Mouse (Mus musculus) lung, adult 2 months (tissue): ENCODE data around the gene Erp27. TPM values are rescaled to one million over a fixed set of nuclear protein-coding genes. Genes with fewer than 3 reads are reported as not detected.

ENCODE experiments used
- DNase-seq: peaks from one replicate; pipeline ENCODE4 v3.0.0; 2022
- H3K4me1 ChIP-seq: fragments of 200-500 bp; 2 replicates; pipeline ENCODE4 v1.6.1; 2011; ENCODE audit warnings: low read length; ENCODE audit not compliant: control insufficient read depth, insufficient read depth
- H3K4me3 ChIP-seq: fragments of 200-500 bp; replicated peaks from 2 replicates; pipeline ENCODE3; 2011; ENCODE audit warnings: low read depth, mild to moderate bottlenecking, control low read depth, low read length; ENCODE audit errors: extremely low read depth
- CTCF ChIP-seq: fragments of 200-500 bp; IDR thresholded peaks from 2 replicates; pipeline ENCODE4 v1.5.1; 2011; ENCODE audit warnings: mild to moderate bottlenecking, low read length, control low read depth; ENCODE audit not compliant: insufficient read depth
- POLR2A ChIP-seq: fragments of 200-500 bp; IDR thresholded peaks from 2 replicates; pipeline ENCODE4 v1.6.1; 2011; ENCODE audit warnings: low read depth, mild to moderate bottlenecking, control low read depth, low read length, borderline replicate concordance; ENCODE audit errors: extremely low read depth
- WGBS: fragments of 180-500 bp; shearing (Covaris S2); methylation state at CpG from one replicate; pipeline ENCODE4 v1.1.7; 2018; 5-methylcytosine and 5-hydroxymethylcytosine counted together
- polyA plus RNA-seq: library from polyadenylated mRNA; depleted of rRNA; stranded (reverse); fragments of >200 nt; gene quantifications from 2 replicates; pipeline ENCODE4 v1.2.3, GENCODE M21; 2012

Gene Erp27
- polyA plus RNA-seq, 1 experiment, result 0.26 TPM

DNA sequence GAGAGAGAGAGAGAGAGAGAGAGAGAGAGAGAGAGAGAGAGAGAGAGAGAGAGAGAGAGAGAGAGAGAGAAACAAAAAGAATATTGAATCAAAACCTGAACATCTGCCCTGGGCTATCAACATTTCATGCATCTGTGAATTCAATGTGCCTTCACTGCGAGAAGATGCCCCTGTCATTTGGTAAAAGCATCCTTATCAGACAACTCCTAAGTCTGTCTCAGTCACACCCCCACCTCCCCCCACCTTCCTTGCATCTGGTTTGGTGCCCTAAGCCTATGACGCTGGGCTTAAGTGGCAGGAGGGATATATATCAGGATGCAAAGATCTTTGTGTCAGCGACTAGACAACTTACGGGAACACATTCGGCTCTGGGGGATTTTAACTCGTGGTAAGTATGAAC, 32.2 kb upstream of the Erp27 start:
- 79% methylated on average over 6 of the region's 6 CpGs for WGBS
- no peak for DNase-seq
- TF ChIP-seq POLR2A (no peak), CTCF (no peak)
- Histone ChIP-seq H3K4me1 (no peaks in the 10 kb centered on the region), H3K4me3 (no peak overlapping the region)

DNA sequence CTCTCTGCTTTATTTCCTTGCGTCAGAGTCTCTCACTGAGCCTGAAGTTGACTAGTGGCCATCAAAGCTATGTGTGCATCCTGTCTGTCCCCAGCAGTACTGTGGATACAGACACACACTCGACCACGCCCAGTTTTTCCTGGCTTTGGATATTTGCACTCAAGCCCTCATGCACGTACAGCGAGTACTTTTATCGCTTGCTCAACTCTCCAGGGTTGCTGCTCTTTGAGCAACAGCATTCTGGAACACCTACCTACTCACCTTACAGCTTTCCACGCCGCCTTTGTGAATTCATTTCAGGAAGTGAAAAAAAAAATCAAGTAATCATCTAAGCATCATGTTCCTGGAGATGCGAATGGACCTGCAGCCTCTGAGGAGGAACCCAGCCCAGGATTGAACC, 30.9 kb upstream of the Erp27 start:
- TF ChIP-seq CTCF (no peak), POLR2A (no peak)
- DNase-seq, result no peak
- Histone ChIP-seq H3K4me3 (no peak overlapping the region), H3K4me1 (no peaks in the 10 kb centered on the region)
- WGBS, result 61% methylated on average over 9 of the region's 9 CpGs

DNA sequence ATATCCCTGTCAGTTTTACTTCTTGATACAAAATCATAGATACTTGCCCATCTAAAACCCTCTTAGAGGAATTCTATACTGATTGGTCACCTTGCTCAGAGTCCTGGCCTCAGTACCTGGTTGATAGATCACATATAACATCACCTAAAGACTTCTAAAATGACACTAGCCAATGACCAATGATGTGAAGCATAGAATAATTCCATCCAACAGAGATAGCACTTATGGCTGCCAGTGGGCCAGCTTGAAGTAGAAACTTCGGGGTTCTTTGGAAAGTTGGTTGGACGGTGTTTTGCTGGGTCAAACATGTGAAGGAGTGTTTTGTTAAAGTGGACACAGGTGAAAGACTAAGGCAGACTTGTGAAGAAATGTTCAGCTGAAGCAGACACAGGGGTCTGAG, 28.2 kb upstream of the Erp27 start:
- TF ChIP-seq POLR2A, result no peak
- no peak for TF ChIP-seq CTCF
- no peak for DNase-seq
- WGBS, result 90% methylated on average over 2 of the region's 2 CpGs
- H3K4me3 ChIP-seq, result no peak overlapping the region
- H3K4me1 ChIP-seq, result no peaks in the 10 kb centered on the region

DNA sequence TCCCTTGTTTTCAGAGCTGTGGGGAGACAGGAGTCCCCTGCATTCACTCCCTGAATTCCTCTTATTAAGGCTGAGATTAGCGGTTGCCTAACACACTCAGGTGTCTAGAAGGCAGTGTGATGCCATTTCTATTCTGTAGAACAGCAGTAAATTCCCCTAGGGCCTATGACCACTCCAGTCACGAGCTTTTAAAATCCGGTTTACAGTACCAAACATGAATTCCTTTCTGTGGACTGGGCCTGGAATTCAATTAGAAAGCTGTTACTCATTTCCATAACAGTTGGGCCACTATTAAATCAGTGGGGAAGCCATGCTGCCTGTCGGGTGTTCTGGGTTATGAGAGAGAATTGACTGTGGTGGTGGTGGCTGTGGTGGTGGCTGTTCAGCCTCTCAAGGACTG, 25.7 kb upstream of the Erp27 start:
- no peak for TF ChIP-seq CTCF
- TF ChIP-seq POLR2A, result no peak
- Histone ChIP-seq H3K4me1 (no peaks in the 10 kb centered on the region), H3K4me3 (no peak overlapping the region)
- no peak for DNase-seq
- 81% methylated on average over 4 of the region's 4 CpGs for WGBS

DNA sequence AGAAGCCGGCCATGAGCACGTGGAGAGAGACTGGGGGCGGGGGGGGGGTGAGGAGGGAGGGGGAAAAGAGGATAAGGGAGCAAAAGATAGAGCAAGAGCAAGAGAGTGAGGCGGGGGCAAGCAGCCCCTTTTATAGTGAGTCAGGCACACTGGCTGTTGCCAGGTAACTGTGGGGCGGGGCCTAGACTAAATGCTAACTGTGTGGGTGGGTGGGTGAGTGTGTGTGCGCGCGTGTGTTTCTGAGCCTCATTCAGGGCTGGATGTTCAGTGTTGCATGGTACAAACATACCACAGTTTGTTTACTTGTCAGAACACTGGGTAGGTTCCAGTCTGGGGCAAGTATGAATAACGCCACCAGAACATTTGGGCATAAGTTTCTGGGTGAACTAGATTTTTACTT, 25.0 kb upstream of the Erp27 start:
- WGBS, result 66% methylated on average over 9 of the region's 9 CpGs
- Histone ChIP-seq H3K4me1 (no peaks in the 10 kb centered on the region), H3K4me3 (no peak overlapping the region)
- TF ChIP-seq POLR2A, result no peak
- no peak for TF ChIP-seq CTCF
- DNase-seq, result no peak

DNA sequence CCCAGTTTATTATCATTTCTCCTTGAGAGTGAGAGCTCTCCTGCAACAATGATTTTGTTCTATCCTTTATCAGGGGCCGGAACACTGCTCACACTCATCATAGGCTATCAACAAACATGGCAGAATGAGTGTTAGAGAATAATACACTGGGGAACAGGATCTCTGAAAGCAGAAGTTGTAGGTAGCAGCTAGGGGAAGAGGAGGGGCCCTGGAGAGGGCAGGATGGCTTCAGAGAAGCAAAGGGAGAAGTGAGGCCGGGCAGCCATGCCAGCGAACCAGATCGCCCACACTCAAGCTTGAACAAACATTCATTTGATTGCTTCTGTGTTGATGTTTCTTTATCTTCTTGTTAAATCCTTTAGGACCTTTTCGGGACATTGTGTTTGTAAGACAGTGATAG, 24.3 kb upstream of the Erp27 start:
- H3K4me3 ChIP-seq, result no peak overlapping the region
- no peak for DNase-seq
- 66% methylated on average over 5 of the region's 5 CpGs for WGBS
- no peaks in the 10 kb centered on the region for H3K4me1 ChIP-seq
- TF ChIP-seq POLR2A (no peak), CTCF (no peak)

DNA sequence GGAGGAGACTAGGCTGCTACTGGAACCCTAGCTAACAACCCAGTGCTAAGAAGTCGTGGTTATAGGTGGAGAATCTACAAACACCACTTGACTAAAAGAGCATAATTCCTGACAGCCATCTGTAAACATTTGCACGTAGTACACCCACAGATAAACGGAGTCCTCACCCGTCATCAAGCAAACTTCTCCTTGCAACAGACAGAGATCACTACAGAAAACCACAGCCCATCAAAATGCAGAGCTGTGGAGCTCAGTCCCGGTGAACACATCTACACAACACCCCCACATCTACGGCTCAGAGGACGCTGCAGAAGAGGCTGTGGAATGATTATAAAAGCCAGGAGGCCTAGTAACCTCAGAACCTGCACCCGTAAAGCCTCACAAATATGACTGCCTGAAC, 22.5 kb upstream of the Erp27 start:
- TF ChIP-seq CTCF (no peak), POLR2A (no peak)
- WGBS, result 69% methylated on average over 8 of the region's 8 CpGs
- no peak for DNase-seq
- Histone ChIP-seq H3K4me3 (no peak overlapping the region), H3K4me1 (no peaks in the 10 kb centered on the region)

DNA sequence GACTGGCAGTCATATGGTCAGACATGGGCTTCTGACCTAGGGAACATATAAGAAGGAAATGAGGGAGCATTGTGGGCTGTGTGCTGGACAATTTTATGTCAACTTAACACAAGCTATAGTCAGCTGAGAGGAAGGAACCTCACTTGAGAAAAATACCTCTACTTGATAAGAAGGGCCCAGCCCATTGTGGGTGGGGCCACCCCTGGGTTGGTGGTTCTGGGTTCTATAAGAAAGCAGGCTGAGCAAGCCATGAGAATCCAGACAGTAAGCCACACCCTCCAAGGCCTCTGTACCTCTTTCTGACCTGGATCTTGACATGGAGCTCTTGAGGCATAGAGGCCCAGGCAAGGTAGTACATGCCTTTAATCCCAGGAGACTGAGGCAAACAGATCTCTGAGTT, 21.4 kb upstream of the Erp27 start:
- no peak for DNase-seq
- TF ChIP-seq POLR2A (no peak), CTCF (no peak)

DNA sequence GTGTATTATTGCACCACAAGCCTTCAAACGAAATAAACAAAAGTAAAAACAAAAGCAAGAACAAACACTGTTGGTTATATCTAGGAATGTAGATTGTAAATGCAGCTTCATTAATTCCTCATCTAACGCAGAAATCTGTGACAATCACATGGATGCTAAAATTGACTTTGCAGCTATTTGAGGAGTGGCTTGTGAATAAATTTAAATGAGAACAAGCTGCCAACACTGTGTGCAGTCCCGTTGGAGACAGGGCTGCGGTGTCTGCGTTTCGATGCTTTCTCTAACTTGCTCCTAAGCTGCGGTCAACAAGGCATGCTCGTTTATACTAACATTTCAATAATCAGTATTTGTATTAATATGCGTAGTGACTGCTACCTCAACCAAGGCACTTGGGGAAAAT, 20.3 kb upstream of the Erp27 start:
- no peak for TF ChIP-seq POLR2A
- no peak for TF ChIP-seq CTCF
- no peak for DNase-seq

More for the DNA sequence above, 21.4 kb upstream of the Erp27 start:
- Histone ChIP-seq H3K4me3 (no peak overlapping the region), H3K4me1 (no peaks in the 10 kb centered on the region; the same call in 1 of the 2 replicates)

DNA sequence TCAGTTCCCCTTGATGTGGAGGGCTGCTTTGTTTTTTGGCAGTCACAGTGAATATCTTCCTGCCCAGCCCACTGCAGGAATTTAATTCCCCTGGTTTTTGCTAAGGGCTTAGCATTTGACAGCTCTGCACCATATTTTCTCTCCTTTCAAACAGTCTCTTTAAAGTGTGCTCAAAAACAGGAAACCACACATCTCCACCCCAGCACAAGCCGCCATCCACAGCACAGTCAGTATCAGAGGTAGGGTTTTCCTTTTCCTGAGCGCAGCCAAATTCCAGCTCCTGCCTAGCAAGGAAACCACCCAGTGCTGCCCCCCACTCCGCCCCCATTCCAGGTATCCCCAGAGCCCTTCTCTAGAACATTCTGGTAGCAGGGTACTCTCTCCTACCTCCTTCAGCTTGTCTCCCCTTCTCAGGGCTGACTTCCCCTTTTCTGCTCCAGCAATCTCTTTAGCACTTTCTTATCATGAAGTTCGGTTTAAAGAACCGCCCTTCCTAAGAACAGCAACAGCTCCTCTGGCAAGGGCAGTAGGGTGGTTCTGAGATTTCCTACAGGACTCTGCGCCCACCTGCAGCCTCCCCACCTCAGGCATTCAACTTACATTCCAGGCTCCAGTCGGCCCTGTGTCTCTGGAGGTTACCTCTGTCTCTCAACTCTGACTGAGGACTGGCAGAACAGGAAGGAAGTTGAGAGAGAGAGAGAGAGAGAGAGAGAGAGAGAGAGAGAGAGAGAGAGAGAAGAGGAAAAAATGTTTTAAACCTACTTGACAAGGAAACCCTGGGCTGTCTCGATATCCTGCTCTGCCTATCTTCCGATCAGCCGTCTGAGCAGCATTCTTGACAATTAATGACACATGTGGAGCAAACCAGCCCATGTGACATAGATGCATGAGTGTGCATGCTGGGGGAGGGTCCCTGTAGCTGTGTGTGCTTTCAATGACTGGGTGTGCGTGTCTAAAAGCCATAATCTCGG, 19.4 kb upstream of the Erp27 start, which contains the start of gene Arhgdib:
Gene Arhgdib, minus strand, starts transcription at position 849 of the 971 bp plus-strand sequence.
- TF ChIP-seq POLR2A (0 out of 2 replicates have a peak, but pooled peaks have one; percentile 9), CTCF (no peak)
- peak within 1 kb of the TSS; percentile 61 for H3K4me3 ChIP-seq
- peaks cover 2% of the 10 kb centered on the region; the same call in 1 of the 2 replicates for H3K4me1 ChIP-seq
- 17% methylated on average over 12 of the region's 12 CpGs for WGBS
- peak; percentile 28 for DNase-seq

More for the DNA sequence above, 20.3 kb upstream of the Erp27 start:
- no peak overlapping the region for H3K4me3 ChIP-seq
- peaks cover 2% of the 10 kb centered on the region; the same call in 1 of the 2 replicates for H3K4me1 ChIP-seq
- WGBS, result 78% methylated on average over 9 of the region's 9 CpGs
